Mouse (Mus musculus) embryo, embryonic 10.5 days (tissue): ENCODE results near the gene Krcc1.

Experiments used
- DNase-seq: peaks from one replicate; pipeline ENCODE4 v3.0.0-alpha.2; 2015; ENCODE audit warnings: low spot score

The Krcc1 gene

GRCm38 (mm10) chr6:71332236-71332965 lies 60.9 kb downstream of the Krcc1 start:
- no peak for DNase-seq

DNA sequence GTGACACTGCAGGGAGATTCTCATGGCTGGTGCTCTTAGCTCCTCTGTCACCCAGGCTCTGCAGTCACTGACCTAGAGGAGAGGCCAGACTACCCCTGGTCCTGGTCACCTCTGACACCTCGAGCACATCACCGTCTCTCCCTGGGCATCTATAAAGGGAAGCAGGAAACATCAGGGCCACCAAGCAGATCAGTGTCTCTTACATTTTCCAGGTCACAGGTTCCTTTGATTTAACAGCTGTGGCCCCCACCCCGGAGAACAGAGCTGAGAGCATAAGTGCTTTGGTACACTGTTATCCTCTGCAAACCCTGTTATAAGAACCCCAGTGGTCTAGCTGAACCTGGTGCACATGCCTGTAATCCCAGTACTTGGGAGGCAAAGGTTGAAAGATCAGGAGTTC lies 61.6 kb downstream of the Krcc1 start:
- DNase-seq = no peak

- no peak for DNase-seq
Observed at GRCm38 (mm10) chr6:71333578-71334273, 62.2 kb downstream of the Krcc1 start.
